Mouse (Mus musculus) MEL (cell line): Measurements from ENCODE around the gene Zeb2. TPM values are rescaled to one million over a fixed set of nuclear protein-coding genes. Genes with fewer than 3 reads are reported as not detected.

Experiments
- DNase-seq: peaks from one replicate; pipeline ENCODE4 v3.0.0; 2011; ENCODE audit warnings: low read depth, low spot score
- H3K27ac ChIP-seq: 2 replicates; pipeline ENCODE4 v1.5.1; 2012; ENCODE audit warnings: low read depth, mild to moderate bottlenecking, control low read depth, low read length, moderate library complexity; ENCODE audit not compliant: control insufficient read depth
- H3K27me3 ChIP-seq, 2 experiments: fragments of 150-350 bp in 1 of 2; sonication (generic) in 1 of 2; 2 replicates each; pipeline ENCODE4 v1.6.1; 2012; ENCODE audit warnings: low read length in 2 of 2, mild to moderate bottlenecking in 2 of 2, improper control_type of control experiment in 1 of 2, moderate library complexity in 1 of 2; ENCODE audit not compliant: insufficient read depth in 2 of 2, control insufficient read depth in 1 of 2
- H3K36me3 ChIP-seq, 2 experiments: 2 replicates each; pipeline ENCODE4 v1.6.1; 2012 to 2014; ENCODE audit warnings: low read length in 2 of 2, improper control_type of control experiment in 1 of 2, inconsistent platforms in 1 of 2, mild to moderate bottlenecking in 1 of 2; ENCODE audit not compliant: insufficient read depth in 2 of 2, control insufficient read depth in 1 of 2
- H3K4me1 ChIP-seq, 2 experiments: fragments of 150-350 bp in 1 of 2; sonication (generic) in 1 of 2; 2 replicates each; pipeline ENCODE4 v1.6.1; 2012; ENCODE audit warnings: low read length in 2 of 2, improper control_type of control experiment in 1 of 2, mild to moderate bottlenecking in 1 of 2; ENCODE audit not compliant: insufficient read depth in 2 of 2, control insufficient read depth in 1 of 2
- H3K4me3 ChIP-seq, 2 experiments: fragments of 150-350 bp in 1 of 2; sonication (generic) in 1 of 2; 2 replicates each; pipeline ENCODE4 v1.5.1; 2012; ENCODE audit warnings: low read depth in 2 of 2, low read length in 2 of 2, mild to moderate bottlenecking in 2 of 2, moderate library complexity in 2 of 2, control low read depth in 1 of 2, improper control_type of control experiment in 1 of 2; ENCODE audit not compliant: control insufficient read depth in 1 of 2, insufficient read depth in 1 of 2
- H3K79me2 ChIP-seq: 2 replicates; pipeline ENCODE4 v1.6.1; 2012; ENCODE audit warnings: mild to moderate bottlenecking, low read length, moderate library complexity; ENCODE audit not compliant: control insufficient read depth, poor library complexity, insufficient read depth
- H3K9ac ChIP-seq: 2 replicates; pipeline ENCODE4 v1.6.1; 2012; ENCODE audit warnings: low read depth, mild to moderate bottlenecking, control low read depth, low read length, moderate library complexity; ENCODE audit not compliant: control insufficient read depth, poor library complexity, severe bottlenecking
- H3K9me3 ChIP-seq: fragments of 150-350 bp; sonication (generic); replicated peaks from 2 replicates; pipeline ENCODE4 v1.6.1; 2012; ENCODE audit warnings: mild to moderate bottlenecking, low read length, improper control_type of control experiment, moderate library complexity; ENCODE audit not compliant: insufficient read depth
- ELF1 ChIP-seq: IDR thresholded peaks from 2 replicates; pipeline ENCODE4 v1.6.1; 2014; ENCODE audit warnings: low read depth, mild to moderate bottlenecking, inconsistent platforms, low read length, improper control_type of control experiment, moderate library complexity
- EP300 ChIP-seq, 2 experiments: IDR thresholded peaks; 2 replicates each; pipeline ENCODE4 v1.6.1; 2011; ENCODE audit warnings: improper control_type of control experiment in 2 of 2, low read length in 2 of 2, low read depth in 1 of 2, mild to moderate bottlenecking in 1 of 2
- GATA1 ChIP-seq: IDR thresholded peaks from 2 replicates; pipeline ENCODE4 v1.6.1; 2011; ENCODE audit warnings: low read depth, low read length, improper control_type of control experiment
- HCFC1 ChIP-seq: IDR thresholded peaks from 2 replicates; pipeline ENCODE4 v1.6.1; 2012; ENCODE audit warnings: low read depth, mild to moderate bottlenecking, inconsistent platforms, low read length, improper control_type of control experiment, moderate library complexity
- JUND ChIP-seq: IDR thresholded peaks from 2 replicates; pipeline ENCODE4 v1.6.1; 2011; ENCODE audit warnings: low read depth, mild to moderate bottlenecking, improper control_type of control experiment, low read length
- MAFK ChIP-seq: IDR thresholded peaks from 2 replicates; pipeline ENCODE4 v1.6.1; 2011; ENCODE audit warnings: low read depth, mild to moderate bottlenecking, low read length, improper control_type of control experiment, borderline replicate concordance
- MAX ChIP-seq: IDR thresholded peaks from 2 replicates; pipeline ENCODE4 v1.6.1; 2011; ENCODE audit warnings: low read length, improper control_type of control experiment
- MAZ ChIP-seq: IDR thresholded peaks from 2 replicates; pipeline ENCODE4 v1.6.1; 2012; ENCODE audit warnings: low read depth, mild to moderate bottlenecking, inconsistent platforms, low read length, improper control_type of control experiment
- MXI1 ChIP-seq: IDR thresholded peaks from 2 replicates; pipeline ENCODE4 v1.6.1; 2011; ENCODE audit warnings: mild to moderate bottlenecking, low read depth, low read length, improper control_type of control experiment
- MYC ChIP-seq: IDR thresholded peaks from 2 replicates; pipeline ENCODE4 v1.6.1; 2011; ENCODE audit warnings: low read depth, mild to moderate bottlenecking, low read length, improper control_type of control experiment, moderate library complexity
- NELFE ChIP-seq: IDR thresholded peaks from 2 replicates; pipeline ENCODE4 v1.6.1; 2011; ENCODE audit warnings: low read depth, low read length, improper control_type of control experiment
- NRF1 ChIP-seq: IDR thresholded peaks from 2 replicates; pipeline ENCODE4 v1.6.1; 2014; ENCODE audit warnings: low read depth, mild to moderate bottlenecking, inconsistent platforms, low read length, improper control_type of control experiment, moderate library complexity; ENCODE audit not compliant: poor library complexity, insufficient read depth, severe bottlenecking
- POLR2A ChIP-seq, 2 experiments: IDR thresholded peaks; 2 replicates each; pipeline ENCODE4 v1.6.1; 2011 to 2012; ENCODE audit warnings: low read length in 2 of 2, mild to moderate bottlenecking in 2 of 2, control low read depth in 1 of 2, improper control_type of control experiment in 1 of 2, low read depth in 1 of 2, moderate library complexity in 1 of 2; ENCODE audit not compliant: control insufficient read depth in 1 of 2, insufficient read depth in 1 of 2, poor library complexity in 1 of 2
- RCOR1 ChIP-seq: IDR thresholded peaks from 2 replicates; pipeline ENCODE4 v1.6.1; 2012; ENCODE audit warnings: low read depth, mild to moderate bottlenecking, inconsistent platforms, low read length, improper control_type of control experiment
- SIN3A ChIP-seq: IDR thresholded peaks from 2 replicates; pipeline ENCODE4 v1.6.1; 2012; ENCODE audit warnings: low read length, improper control_type of control experiment, inconsistent platforms
- SMC3 ChIP-seq: IDR thresholded peaks from 2 replicates; pipeline ENCODE4 v1.6.1; 2011; ENCODE audit warnings: low read depth, low read length, improper control_type of control experiment
- TAL1 ChIP-seq: IDR thresholded peaks from 2 replicates; pipeline ENCODE4 v1.6.1; 2012; ENCODE audit warnings: mild to moderate bottlenecking, inconsistent platforms, low read length, moderate library complexity, mixed read lengths
- TBP ChIP-seq: IDR thresholded peaks from 2 replicates; pipeline ENCODE4 v1.8.0; 2011; ENCODE audit warnings: low read depth, low read length, improper control_type of control experiment
- USF1 ChIP-seq: IDR thresholded peaks from 2 replicates; pipeline ENCODE4 v1.6.1; 2014; ENCODE audit warnings: low read depth, mild to moderate bottlenecking, inconsistent platforms, low read length, improper control_type of control experiment, moderate library complexity
- ZMIZ1 ChIP-seq: IDR thresholded peaks from 2 replicates; pipeline ENCODE4 v1.6.1; 2012; ENCODE audit warnings: low read depth, mild to moderate bottlenecking, inconsistent platforms, low read length, improper control_type of control experiment, moderate library complexity
- ZNF384 ChIP-seq: IDR thresholded peaks from 2 replicates; pipeline ENCODE4 v1.6.1; 2012; ENCODE audit warnings: low read depth, mild to moderate bottlenecking, inconsistent platforms, low read length, improper control_type of control experiment
- polyA plus RNA-seq, 2 experiments: library from polyadenylated mRNA; stranded (reverse) in 1 of 2; unstranded in 1 of 2; fragments of >175 nt in 1 of 2; fragments of >200 nt in 1 of 2; gene quantifications; 2 replicates each; pipeline versions ENCODE4 v1.2.1 to v1.2.4; 2012; ENCODE audit warnings: low replicate concordance in 2 of 2, low read depth in 1 of 2; ENCODE audit not compliant: insufficient read length in 2 of 2, insufficient read depth in 1 of 2, missing spikeins in 1 of 2
- total RNA-seq: library from RNA; depleted of rRNA; stranded (reverse); fragments of 300-350 nt; gene quantifications from 2 replicates; pipeline ENCODE4 v1.2.3, GENCODE M21; 2012

The Zeb2 gene
- total and polyA plus RNA-seq, 3 experiments = 12.8 to 12.9 TPM; not detected in 1

- Histone ChIP-seq H3K4me1 (peaks cover 12 to 19% of the 10 kb centered on the region in 2 experiments), H3K4me3 (no peak overlapping the region), H3K27me3 (no peaks in the 10 kb centered on the region), H3K9ac (no peak overlapping the region), H3K9me3 (no peaks in the 10 kb centered on the region), H3K79me2 (peaks cover 18% of the 10 kb centered on the region; the same call in 1 of the 2 replicates), H3K27ac (no peak overlapping the region), H3K36me3 (peaks cover 2 to 37% of the 10 kb centered on the region in 2 experiments)
- no peak for DNase-seq
- TF ChIP-seq MAFK = no peak
- no peak for TF ChIP-seq SMC3
- no peak for TF ChIP-seq GATA1
- no peak for TF ChIP-seq NELFE
- no peak for TF ChIP-seq ZMIZ1
Observed at GRCm38 (mm10) chr2:45083042-45083441, 34.2 kb downstream of the Zeb2 start.

- H3K27ac ChIP-seq = no peak overlapping the region
- DNase-seq = no peak
- peaks cover 19 to 26% of the 10 kb centered on the region in 2 experiments for H3K4me1 ChIP-seq
- H3K9ac ChIP-seq = no peak overlapping the region
- H3K9me3 ChIP-seq = no peaks in the 10 kb centered on the region
- H3K79me2 ChIP-seq = peaks cover 19% of the 10 kb centered on the region; the same call in 1 of the 2 replicates
- H3K27me3 ChIP-seq = no peaks in the 10 kb centered on the region
- no peak for TF ChIP-seq RCOR1
- no peak for TF ChIP-seq MYC
- TF ChIP-seq POLR2A (IDR thresholded peaks at IDR 0.05; ENCODE audit: control insufficient read depth in 1 of 2, insufficient read depth in 1 of 2, low read depth in 1 of 2, low read length in 2 of 2, poor library complexity in 1 of 2) = no peak
- no peak for TF ChIP-seq SIN3A
- TF ChIP-seq TBP = no peak
- TF ChIP-seq ELF1 = no peak
- TF ChIP-seq EP300 (IDR thresholded peaks at IDR 0.05; ENCODE audit: low read depth in 1 of 2, low read length in 2 of 2) = no peak
- no peak for TF ChIP-seq NRF1
- TF ChIP-seq USF1 = no peak
- no peak for TF ChIP-seq MAX
- TF ChIP-seq JUND = no peak
- no peak for TF ChIP-seq ZNF384
- TF ChIP-seq HCFC1 = no peak
- no peak for TF ChIP-seq MXI1
- TF ChIP-seq TAL1 = no peak
- no peak for TF ChIP-seq MAZ
- TF ChIP-seq, all 39 proteins: peak for 0
- Histone ChIP-seq H3K36me3 (peaks cover 3 to 44% of the 10 kb centered on the region in 2 experiments), H3K4me3 (no peak overlapping the region)
Observed at GRCm38 (mm10) chr2:45081559-45081958, 35.6 kb downstream of the Zeb2 start.
